Mouse (Mus musculus) thymus, postnatal 0 days (tissue): ENCODE results near the gene Pus3. TPM values are rescaled to one million over a fixed set of nuclear protein-coding genes. Genes with fewer than 3 reads are reported as not detected.
"Not testable (repeated sequence)": the region's sequence is repeated elsewhere in the genome, so short reads cannot be mapped to it uniquely, and the experiment has no call there.

Experiments used
- DNase-seq: peaks from one replicate; pipeline ENCODE4 v3.0.0-alpha.2; 2015; ENCODE audit warnings: low spot score
- polyA plus RNA-seq: library from polyadenylated mRNA; unstranded; fragments of >200 nt; fragmentation: Nextera tagmentation; extraction: Ambion mirVana; gene quantifications from 2 replicates; pipeline ENCODE4 v1.2.1, GENCODE M21; 2015

Pus3 gene
- polyA plus RNA-seq, 1 experiment from 2014 or later: 27.7 TPM

GRCm38 (mm10) chr9:35545704-35546103, 12.7 kb upstream of the Pus3 start:
- no peak for DNase-seq

- peak; percentile 24 for DNase-seq
Measured at GRCm38 (mm10) chr9:35546745-35547144, 11.7 kb upstream of the Pus3 start.

GRCm38 (mm10) chr9:35548455-35548854, 9.9 kb upstream of the Pus3 start:
- no peak for DNase-seq

- DNase-seq: no peak
Measured at GRCm38 (mm10) chr9:35556494-35557102, 1.8 kb upstream of the Pus3 start.

- DNase-seq: peak; percentile 93
Measured at GRCm38 (mm10) chr9:35559009-35559890, 855 bp downstream of the Pus3 start.

- DNase-seq: no peak
Measured at GRCm38 (mm10) chr9:35561076-35561475, 2.7 kb downstream of the Pus3 start.

- DNase-seq: no peak
Measured at GRCm38 (mm10) chr9:35561583-35561982, 3.2 kb downstream of the Pus3 start.

GRCm38 (mm10) chr9:35564536-35565240, 6.3 kb downstream of the Pus3 start:
- DNase-seq: no peak

- no peak for DNase-seq
Measured at GRCm38 (mm10) chr9:35567995-35568394, 9.6 kb downstream of the Pus3 start.

- DNase-seq: peak; percentile 97
Measured at GRCm38 (mm10) chr9:35569571-35570534, 11.5 kb downstream of the Pus3 start, which contains the start of the genes Pate2 and Hyls1. Pate2 (plus strand) TSS chr9:35570284. Hyls1 (minus strand) TSS chr9:35570398.

- no peak for DNase-seq
Measured at GRCm38 (mm10) chr9:35570663-35571062, 12.3 kb downstream of the Pus3 start.

- DNase-seq: no peak
Measured at GRCm38 (mm10) chr9:35574416-35574815, 16.0 kb downstream of the Pus3 start.

GRCm38 (mm10) chr9:35587674-35588073, 29.3 kb downstream of the Pus3 start:
- no peak for DNase-seq

- peak; percentile 31 for DNase-seq
Measured at GRCm38 (mm10) chr9:35592903-35593302, 34.5 kb downstream of the Pus3 start.

- no peak for DNase-seq
Measured at GRCm38 (mm10) chr9:35607647-35608405, 49.4 kb downstream of the Pus3 start.

GRCm38 (mm10) chr9:35611841-35612240, 53.4 kb downstream of the Pus3 start, which contains the start of gene Pate4:
Pate4 (minus strand) TSS chr9:35611941.
- DNase-seq: no peak

- no peak for DNase-seq
Measured at GRCm38 (mm10) chr9:35614005-35614404, 55.6 kb downstream of the Pus3 start.

- DNase-seq: not testable (repeated sequence)
Measured at GRCm38 (mm10) chr9:35616784-35617183, 58.4 kb downstream of the Pus3 start.
